Mouse (Mus musculus) hindbrain, postnatal 0 days (tissue): Measurements from ENCODE around the gene Gbf1. TPM values are rescaled to one million over a fixed set of nuclear protein-coding genes. Genes with fewer than 3 reads are reported as not detected.

Experiments
- ATAC-seq: fragments of 200-750 bp; cut with Nextera tagmentation; 2 replicates; pipeline ENCODE4 v1.8.0; 2017; ENCODE audit warnings: mild to moderate bottlenecking, moderate TSS enrichment, moderate library complexity
- DNase-seq: peaks from one replicate; pipeline ENCODE4 v3.0.0-alpha.2; 2015; ENCODE audit warnings: low spot score
- H3K27ac ChIP-seq: fragments of 300-500 bp; sonication (generic); 2 replicates; pipeline ENCODE4 v1.5.1; 2014; ENCODE audit warnings: mild to moderate bottlenecking
- H3K27me3 ChIP-seq: fragments of 300-500 bp; sonication (generic); 2 replicates; pipeline ENCODE4 v1.6.1; 2014; ENCODE audit warnings: low read length, mixed read lengths; ENCODE audit not compliant: insufficient read depth
- H3K36me3 ChIP-seq: fragments of 300-500 bp; sonication (generic); 2 replicates; pipeline ENCODE4 v1.6.1; 2014; ENCODE audit warnings: low read length, mixed read lengths; ENCODE audit not compliant: insufficient read depth
- H3K4me1 ChIP-seq: fragments of 300-500 bp; sonication (generic); 2 replicates; pipeline ENCODE4 v1.6.1; 2014; ENCODE audit warnings: antibody characterized with exemption, low read length, mixed read lengths; ENCODE audit not compliant: insufficient read depth
- H3K4me2 ChIP-seq: fragments of 300-500 bp; sonication (generic); 2 replicates; pipeline ENCODE4 v1.6.1; 2014; ENCODE audit warnings: low read depth, mild to moderate bottlenecking, low read length, moderate library complexity, mixed read lengths
- H3K4me3 ChIP-seq: fragments of 300-500 bp; sonication (generic); 2 replicates; pipeline ENCODE4 v1.5.1; 2014; ENCODE audit warnings: low read length
- H3K9ac ChIP-seq: fragments of 300-500 bp; sonication (generic); replicated peaks from 2 replicates; pipeline ENCODE4 v1.6.1; 2014; ENCODE audit warnings: mild to moderate bottlenecking, low read length, moderate library complexity, mixed read lengths
- H3K9me3 ChIP-seq: fragments of 300-500 bp; sonication (generic); 2 replicates; pipeline ENCODE4 v1.6.1; 2016; ENCODE audit warnings: low read length, mixed read lengths
- CTCF ChIP-seq: IDR thresholded peaks from 2 replicates; pipeline ENCODE4 v1.5.1; 2016; ENCODE audit warnings: antibody characterized with exemption, control low read depth, low read depth
- WGBS: fragments of 180-500 bp; shearing (Covaris S2); extraction: QIAGEN DNeasy Blood & Tissue Kit; methylation state at CpG from one replicate; pipeline ENCODE4 v1.1.7; 2014; 5-methylcytosine and 5-hydroxymethylcytosine counted together
- polyA plus RNA-seq: library from polyadenylated mRNA; unstranded; fragments of >200 nt; fragmentation: Nextera tagmentation; extraction: Ambion mirVana; gene quantifications from 2 replicates; pipeline ENCODE4 v1.2.1, GENCODE M21; 2015
- total RNA-seq: library from RNA; depleted of rRNA; stranded (reverse); fragments of >200 nt; gene quantifications from 2 replicates; pipeline ENCODE4 v1.2.3, GENCODE M21; 2014

The Gbf1 gene
- total and polyA plus RNA-seq, 2 experiments from 2014 or later: 52.0 to 63.7 TPM

DNA sequence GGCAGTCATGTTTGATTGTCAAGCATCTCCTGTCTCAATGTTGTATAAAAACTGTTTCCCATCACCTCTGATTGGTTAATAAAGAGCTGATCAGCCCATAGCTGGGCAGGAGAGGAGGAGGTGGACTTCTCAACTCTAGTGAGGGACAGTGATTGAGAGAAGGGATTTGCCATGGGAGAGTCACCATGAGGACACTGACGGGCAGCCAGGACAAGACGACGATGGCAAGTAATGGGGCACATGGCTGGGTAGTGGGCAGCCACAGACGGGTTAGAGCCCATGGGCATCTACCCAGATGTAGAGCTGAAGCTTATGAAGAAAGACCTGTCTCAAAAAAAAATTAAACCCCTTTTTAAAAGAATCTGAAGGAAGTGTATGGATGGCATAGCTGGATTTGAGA lies 150.2 kb downstream of the Gbf1 start:
- H3K27ac ChIP-seq: no peak overlapping the region
- TF ChIP-seq CTCF: no peak
- H3K9ac ChIP-seq: no peak overlapping the region
- H3K9me3 ChIP-seq: no peaks in the 10 kb centered on the region
- DNase-seq: no peak
- H3K4me2 ChIP-seq: no peak overlapping the region
- H3K4me3 ChIP-seq: no peak overlapping the region
- H3K27me3 ChIP-seq: 0 out of 2 replicates have a peak, but pooled peaks cover 4% of the 10 kb centered on the region
- WGBS: 85% methylated on average over 4 of the region's 4 CpGs
- H3K36me3 ChIP-seq: no peaks in the 10 kb centered on the region
- peaks cover 6% of the 10 kb centered on the region; the same call in 1 of the 2 replicates for H3K4me1 ChIP-seq
- no peak for ATAC-seq

DNA sequence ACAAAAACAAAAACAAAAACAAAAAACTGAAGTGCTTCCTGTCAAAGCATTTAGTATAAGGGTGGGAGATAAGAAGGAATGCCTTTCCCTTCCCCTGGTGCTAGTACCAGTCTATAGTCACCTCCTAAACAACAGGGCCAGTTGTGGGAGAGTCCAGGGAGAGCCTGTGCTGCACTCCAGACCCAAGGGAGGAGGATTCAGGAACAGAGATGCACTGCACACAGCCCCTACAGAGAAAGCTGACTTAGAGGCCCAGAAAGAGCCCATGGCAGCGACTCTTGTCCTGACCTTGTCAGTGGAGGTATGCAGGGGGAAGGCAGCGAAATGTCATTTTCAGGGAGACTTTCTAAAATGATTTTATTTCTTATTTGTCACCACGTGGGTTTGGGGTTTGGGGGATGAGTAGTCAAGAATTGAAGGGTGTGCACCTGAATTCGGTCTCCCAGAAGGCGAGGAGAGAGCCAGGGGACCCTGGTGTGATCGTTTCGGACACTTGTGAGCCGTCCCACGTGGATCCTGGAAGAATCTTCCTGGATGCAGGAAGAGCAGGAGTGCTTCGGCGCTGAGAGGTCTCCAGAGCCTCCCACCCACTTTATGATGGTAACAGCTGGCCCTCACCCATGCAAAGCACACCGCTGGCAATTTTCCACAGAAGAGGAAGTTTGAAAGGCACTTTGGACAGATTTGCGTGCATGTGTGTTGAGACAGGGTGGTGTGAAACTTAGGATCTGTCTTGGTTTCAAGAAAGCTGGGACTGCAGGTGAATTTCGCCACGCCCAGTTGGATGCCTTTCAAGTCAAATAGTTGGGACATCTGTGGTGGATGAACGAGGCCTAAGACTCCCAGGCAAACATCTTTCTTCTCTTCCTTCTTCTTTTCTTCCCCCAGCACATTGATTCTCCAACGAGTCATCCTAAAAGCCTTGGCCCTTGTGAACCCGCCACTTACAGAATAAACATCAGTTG lies 151.2 kb downstream of the Gbf1 start:
- Histone ChIP-seq H3K27ac (no peak overlapping the region), H3K9ac (no peak overlapping the region), H3K9me3 (no peaks in the 10 kb centered on the region), H3K27me3 (0 out of 2 replicates have a peak, but pooled peaks cover 4% of the 10 kb centered on the region), H3K4me2 (peak overlapping the region; percentile 61), H3K36me3 (no peaks in the 10 kb centered on the region), H3K4me3 (peak overlapping the region; percentile 38; the same call in 1 of the 2 replicates), H3K4me1 (peaks cover 6% of the 10 kb centered on the region; the same call in 1 of the 2 replicates)
- ATAC-seq (no peak), DNase-seq (no peak)
- no peak for TF ChIP-seq CTCF
- 57% methylated on average over 18 of the region's 18 CpGs for WGBS

DNA sequence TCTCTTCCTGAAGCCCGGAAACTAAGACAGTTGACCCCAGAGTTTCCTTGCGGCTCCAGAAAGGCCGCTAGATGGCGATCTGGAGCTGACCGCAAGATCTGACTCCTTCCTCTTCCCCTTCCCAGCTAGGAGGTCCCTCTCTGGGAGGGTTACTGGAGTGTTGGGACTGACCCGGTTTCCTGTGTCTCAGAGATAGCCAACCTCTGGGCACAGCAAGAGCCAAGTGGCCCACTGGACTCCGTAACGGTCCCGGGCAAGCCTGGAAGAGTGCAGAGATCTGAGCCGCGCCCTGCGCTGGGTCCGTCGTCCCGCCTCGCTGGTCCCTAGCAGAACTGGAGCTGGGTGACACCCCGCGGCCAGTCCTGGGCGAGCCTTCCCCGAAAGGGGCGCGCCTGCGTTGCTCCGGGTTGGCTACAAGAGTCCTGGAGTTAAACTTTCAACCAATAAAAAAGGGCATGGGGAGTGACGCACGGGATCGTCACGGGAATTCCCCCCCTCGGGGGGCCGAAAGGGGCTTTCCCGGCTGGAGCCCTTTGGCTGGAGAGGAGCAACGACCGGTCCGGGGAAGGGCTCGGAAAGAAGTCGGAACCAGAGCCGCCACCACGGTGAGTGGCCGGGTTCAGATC lies 152.0 kb downstream of the Gbf1 start, which contains the start of gene Nfkb2:
Gene Nfkb2, plus strand, starts transcription at position 105 of the 626 bp plus-strand sequence.
- Histone ChIP-seq H3K27ac (peak within 1 kb of the TSS; percentile 41; the same call in 1 of the 2 replicates), H3K4me2 (peak within 1 kb of the TSS; percentile 61), H3K4me3 (peak within 1 kb of the TSS; percentile 38), H3K4me1 (peaks cover 6% of the 10 kb centered on the region; the same call in 1 of the 2 replicates), H3K9me3 (no peaks in the 10 kb centered on the region), H3K9ac (peak within 1 kb of the TSS; percentile 44), H3K36me3 (no peaks in the 10 kb centered on the region), H3K27me3 (0 out of 2 replicates have a peak, but pooled peaks cover 4% of the 10 kb centered on the region)
- 1% methylated on average over 39 of the region's 39 CpGs for WGBS
- peak; percentile 90 for TF ChIP-seq CTCF
- ATAC-seq: peak; percentile 89
- DNase-seq: peak; percentile 88

DNA sequence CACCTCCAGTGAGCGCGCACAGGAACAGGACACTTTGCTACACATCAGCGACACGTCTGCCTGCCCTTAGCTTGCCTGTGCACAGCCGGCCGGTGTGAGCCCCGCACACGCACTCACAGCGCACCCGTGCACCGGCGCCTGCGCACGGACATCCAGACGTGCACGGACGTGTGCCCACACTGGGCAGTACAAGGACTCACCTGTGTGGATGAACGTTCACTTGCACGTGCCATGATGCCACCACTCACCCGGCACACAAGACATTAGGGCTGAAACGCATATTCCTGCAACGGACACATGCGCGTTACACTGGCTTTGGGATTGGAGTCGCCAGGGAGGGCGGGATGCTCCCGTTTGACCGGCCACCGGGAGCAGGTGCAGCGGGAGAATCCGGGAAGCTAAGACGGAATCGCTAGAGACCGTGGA lies 152.6 kb downstream of the Gbf1 start:
- H3K4me3 ChIP-seq: peak overlapping the region; percentile 38
- TF ChIP-seq CTCF: no peak
- peak overlapping the region; percentile 41; the same call in 1 of the 2 replicates for H3K27ac ChIP-seq
- peaks cover 6% of the 10 kb centered on the region; the same call in 1 of the 2 replicates for H3K4me1 ChIP-seq
- WGBS: 0% methylated on average over 34 of the region's 34 CpGs
- 0 out of 2 replicates have a peak, but pooled peaks cover 4% of the 10 kb centered on the region for H3K27me3 ChIP-seq
- peak overlapping the region; percentile 44 for H3K9ac ChIP-seq
- peak; percentile 38 for DNase-seq
- H3K9me3 ChIP-seq: no peaks in the 10 kb centered on the region
- no peaks in the 10 kb centered on the region for H3K36me3 ChIP-seq
- 0 out of 2 replicates have a peak, but pooled peaks have one; percentile 3 for ATAC-seq
- peak overlapping the region; percentile 61 for H3K4me2 ChIP-seq

DNA sequence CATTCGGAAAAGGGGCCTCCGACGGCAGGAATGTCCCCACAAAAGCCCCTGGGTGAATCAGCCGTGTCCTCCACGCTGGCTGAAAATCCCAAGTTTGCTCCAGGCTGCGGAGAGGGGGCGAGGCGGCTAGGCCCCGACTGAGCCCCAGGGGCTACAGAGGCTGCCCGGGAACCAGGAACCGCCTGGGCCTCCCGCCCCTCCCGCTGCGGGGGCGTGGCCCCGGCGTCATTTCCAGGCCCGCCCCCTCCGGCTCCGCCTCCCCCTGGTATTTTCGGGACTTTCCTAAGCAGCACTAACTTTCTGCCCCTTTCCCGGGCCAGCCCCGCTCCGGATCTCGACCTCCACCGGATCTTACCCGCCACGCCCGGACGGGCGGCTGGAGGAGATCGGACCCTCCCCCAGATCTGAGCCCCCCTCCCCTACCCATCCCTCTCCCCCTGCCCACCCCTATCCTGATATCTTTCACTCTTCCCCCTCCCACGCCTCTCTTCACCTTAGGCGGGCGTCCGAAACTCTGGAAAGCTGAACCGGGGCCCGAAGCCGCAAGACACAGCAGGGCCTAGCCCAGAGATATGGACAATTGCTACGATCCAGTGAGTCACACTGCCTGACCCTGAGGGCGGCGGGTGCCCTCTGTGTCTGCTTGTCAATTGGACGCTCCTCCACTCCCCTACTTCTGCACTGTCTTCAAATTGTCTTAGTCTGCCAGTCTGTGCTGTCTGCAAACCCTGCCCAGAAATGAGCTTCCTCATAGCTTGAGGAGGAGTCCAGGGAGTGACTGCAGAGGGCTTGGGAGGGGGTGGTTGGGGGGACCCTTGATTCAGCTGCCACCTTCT lies 153.3 kb downstream of the Gbf1 start:
- H3K4me2 ChIP-seq: peak overlapping the region; percentile 61
- peak overlapping the region; percentile 41; the same call in 1 of the 2 replicates for H3K27ac ChIP-seq
- DNase-seq: peak; percentile 80
- H3K36me3 ChIP-seq: no peaks in the 10 kb centered on the region; the same call in 1 of the 2 replicates
- under 1% methylated on average over 42 of the region's 43 CpGs for WGBS
- 0 out of 2 replicates have a peak, but pooled peaks cover 4% of the 10 kb centered on the region for H3K27me3 ChIP-seq
- H3K9ac ChIP-seq: peak overlapping the region; percentile 44
- peak overlapping the region; percentile 38 for H3K4me3 ChIP-seq
- no peak for TF ChIP-seq CTCF
- peaks cover 6% of the 10 kb centered on the region; the same call in 1 of the 2 replicates for H3K4me1 ChIP-seq
- no peaks in the 10 kb centered on the region for H3K9me3 ChIP-seq
- ATAC-seq: peak; percentile 46
